Mouse (Mus musculus) lung, postnatal 14 days (tissue): ENCODE results near the gene Glcci1.
"Not testable (repeated sequence)": the region's sequence is repeated elsewhere in the genome, so short reads cannot be mapped to it uniquely, and the experiment has no call there.

Experiments used
- DNase-seq: peaks from one replicate; pipeline ENCODE4 v3.0.0; 2021

The Glcci1 gene

GRCm38 (mm10) chr6:8495827-8496222, 13.6 kb upstream of the Glcci1 start:
- DNase-seq = no peak

GRCm38 (mm10) chr6:8497234-8497867, 12.0 kb upstream of the Glcci1 start:
- DNase-seq = no peak

GRCm38 (mm10) chr6:8497868-8498257, 11.5 kb upstream of the Glcci1 start:
- DNase-seq = no peak

- no peak for DNase-seq
Measured at GRCm38 (mm10) chr6:8498961-8499360, 10.4 kb upstream of the Glcci1 start.

- DNase-seq = no peak
Measured at GRCm38 (mm10) chr6:8503953-8504352, 5.4 kb upstream of the Glcci1 start.

GRCm38 (mm10) chr6:8504521-8505228, 4.7 kb upstream of the Glcci1 start:
- DNase-seq = peak; percentile 10

- no peak for DNase-seq
Measured at GRCm38 (mm10) chr6:8506631-8507030, 2.8 kb upstream of the Glcci1 start.

- DNase-seq = peak; percentile 98
Measured at GRCm38 (mm10) chr6:8508883-8509536, 390 bp upstream of the Glcci1 start.

GRCm38 (mm10) chr6:8509961-8510863, 812 bp downstream of the Glcci1 start:
- DNase-seq = peak; percentile 31

- no peak for DNase-seq
Measured at GRCm38 (mm10) chr6:8510864-8511428, 1.5 kb downstream of the Glcci1 start.

GRCm38 (mm10) chr6:8511447-8511846, 2.0 kb downstream of the Glcci1 start:
- DNase-seq = no peak

GRCm38 (mm10) chr6:8512416-8512815, 3.0 kb downstream of the Glcci1 start:
- no peak for DNase-seq

- DNase-seq = no peak
Measured at GRCm38 (mm10) chr6:8519687-8520086, 10.3 kb downstream of the Glcci1 start.

- DNase-seq = no peak
Measured at GRCm38 (mm10) chr6:8521231-8521630, 11.8 kb downstream of the Glcci1 start.

GRCm38 (mm10) chr6:8524717-8525116, 15.3 kb downstream of the Glcci1 start:
- no peak for DNase-seq

- DNase-seq = no peak
Measured at GRCm38 (mm10) chr6:8531104-8531894, 21.9 kb downstream of the Glcci1 start.

GRCm38 (mm10) chr6:8536944-8537343, 27.5 kb downstream of the Glcci1 start:
- DNase-seq = no peak

GRCm38 (mm10) chr6:8541531-8541930, 32.1 kb downstream of the Glcci1 start:
- not testable (repeated sequence) for DNase-seq

- DNase-seq = no peak
Measured at GRCm38 (mm10) chr6:8544822-8545221, 35.4 kb downstream of the Glcci1 start.

- DNase-seq = no peak
Measured at GRCm38 (mm10) chr6:8545780-8546179, 36.4 kb downstream of the Glcci1 start.

GRCm38 (mm10) chr6:8551155-8551554, 41.8 kb downstream of the Glcci1 start:
- DNase-seq = no peak
